Mouse (Mus musculus) heart, postnatal 0 days (tissue): Measurements from ENCODE around the gene Depdc5.

Experiments
- CTCF ChIP-seq: IDR thresholded peaks from 2 replicates; pipeline ENCODE4 v1.5.1; 2016; ENCODE audit warnings: antibody characterized with exemption, control low read depth, low read depth
- EP300 ChIP-seq: IDR thresholded peaks from 2 replicates; pipeline ENCODE4 v1.6.1; 2016; ENCODE audit warnings: antibody characterized with exemption, low read depth

- TF ChIP-seq CTCF (no peak), EP300 (no peak)
Observed at GRCm38 (mm10) chr5:32987873-32988272, 124.4 kb downstream of the Depdc5 start.
